Mouse (Mus musculus) liver, postnatal 0 days (tissue): ENCODE measurements around the gene Oxsm. TPM values are rescaled to one million over a fixed set of nuclear protein-coding genes. Genes with fewer than 3 reads are reported as not detected.

Experiments
- ATAC-seq: fragments of 200-750 bp; cut with Nextera tagmentation; 2 replicates; pipeline ENCODE4 v1.8.0; 2017; ENCODE audit warnings: mild to moderate bottlenecking, moderate library complexity
- DNase-seq: peaks from one replicate; pipeline ENCODE4 v3.0.0-alpha.2; 2016
- H3K27ac ChIP-seq: fragments of 300-500 bp; sonication (generic); 2 replicates; pipeline ENCODE4 v1.5.1; 2014; ENCODE audit warnings: antibody characterized with exemption, moderate library complexity, mild to moderate bottlenecking, low read depth
- H3K27me3 ChIP-seq: fragments of 300-500 bp; sonication (generic); 2 replicates; pipeline ENCODE4 v1.6.1; 2014; ENCODE audit warnings: low read length, control low read depth, mixed read lengths; ENCODE audit not compliant: insufficient read depth
- H3K36me3 ChIP-seq: fragments of 300-500 bp; sonication (generic); replicated peaks from 2 replicates; pipeline ENCODE4 v1.6.1; 2014; ENCODE audit warnings: mild to moderate bottlenecking, control low read depth, low read length, moderate library complexity, mixed read lengths; ENCODE audit not compliant: insufficient read depth
- H3K4me1 ChIP-seq: fragments of 300-500 bp; sonication (generic); 2 replicates; pipeline ENCODE4 v1.6.1; 2014; ENCODE audit warnings: antibody characterized with exemption, mild to moderate bottlenecking, control low read depth; ENCODE audit not compliant: insufficient read depth
- H3K4me2 ChIP-seq: fragments of 300-500 bp; sonication (generic); 2 replicates; pipeline ENCODE4 v1.6.1; 2014; ENCODE audit warnings: low read depth, mild to moderate bottlenecking, low read length, moderate library complexity, mixed read lengths
- H3K4me3 ChIP-seq: fragments of 300-500 bp; sonication (generic); 2 replicates; pipeline ENCODE4 v1.5.1; 2014; ENCODE audit warnings: low read depth, low read length
- H3K9ac ChIP-seq: fragments of 300-500 bp; sonication (generic); replicated peaks from 2 replicates; pipeline ENCODE4 v1.6.1; 2014; ENCODE audit warnings: mild to moderate bottlenecking, moderate library complexity
- H3K9me3 ChIP-seq: fragments of 300-500 bp; sonication (generic); 2 replicates; pipeline ENCODE4 v1.6.1; 2016; ENCODE audit warnings: mild to moderate bottlenecking, control low read depth, low read length, mixed read lengths
- CTCF ChIP-seq: sonication (generic); IDR thresholded peaks from 2 replicates; pipeline ENCODE4 v1.5.1; 2016; ENCODE audit warnings: antibody characterized with exemption, low read depth
- EP300 ChIP-seq: IDR thresholded peaks from 2 replicates; pipeline ENCODE4 v1.6.1; 2016; ENCODE audit warnings: antibody characterized with exemption, low read depth, mild to moderate bottlenecking
- WGBS: fragments of 180-500 bp; shearing (Covaris S2); extraction: QIAGEN DNeasy Blood & Tissue Kit; methylation state at CpG from one replicate; pipeline ENCODE4 v1.1.7; 2014; ENCODE audit not compliant: insufficient replicate concordance; 5-methylcytosine and 5-hydroxymethylcytosine counted together
- polyA plus RNA-seq: library from polyadenylated mRNA; unstranded; fragments of >200 nt; fragmentation: Nextera tagmentation; extraction: Ambion mirVana; gene quantifications from 2 replicates; pipeline ENCODE4 v1.2.1, GENCODE M21; 2015

Oxsm gene
- polyA plus RNA-seq = 2.9 and 3.2 TPM in 2 replicates

DNA sequence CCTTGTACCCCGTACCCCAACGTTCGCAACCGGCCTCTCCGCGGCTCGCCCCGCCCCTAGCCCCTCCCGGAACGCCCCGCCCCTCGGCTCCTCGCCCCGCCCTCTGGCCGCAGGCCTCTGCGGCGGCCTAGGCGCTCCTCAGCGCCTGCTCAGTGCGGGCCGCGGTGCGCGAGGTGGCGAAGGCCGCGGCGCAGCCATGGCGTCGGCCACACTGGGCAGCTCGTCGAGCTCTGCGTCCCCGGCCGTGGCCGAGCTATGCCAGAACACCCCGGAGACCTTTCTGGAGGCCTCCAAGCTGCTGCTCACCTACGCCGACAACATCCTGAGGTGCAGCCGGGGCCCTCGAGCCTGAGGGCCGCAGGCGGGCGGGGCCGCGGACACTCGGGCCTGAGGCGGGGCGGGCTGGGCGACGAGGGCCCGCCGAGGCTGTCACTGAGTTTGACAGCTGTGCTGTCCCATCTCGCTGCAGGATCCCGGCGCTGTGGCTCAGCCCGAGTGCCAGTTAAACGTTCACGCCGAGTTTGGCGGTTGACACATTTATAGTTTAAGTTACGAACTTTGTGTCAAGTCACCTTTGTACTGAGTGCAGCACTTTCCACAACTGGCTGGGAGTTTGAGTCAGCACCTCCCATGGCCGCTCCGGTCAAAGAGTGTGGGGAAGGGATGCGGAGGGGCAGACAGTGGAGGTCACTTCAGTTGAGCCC is at the start of gene Oxsm, which contains the start of gene Ngly1:
Oxsm (minus strand) TSS at position 638 of the 704 bp plus-strand sequence.
Ngly1 (plus strand) TSS at position 110 of the 704 bp plus-strand sequence.
- no peaks in the 10 kb centered on the region for H3K27me3 ChIP-seq
- DNase-seq (peak; percentile 94), ATAC-seq (peak; percentile 99)
- H3K4me3 ChIP-seq = peak within 1 kb of the TSS; percentile 67
- TF ChIP-seq CTCF (no peak), EP300 (no peak)
- H3K9ac ChIP-seq = peak within 1 kb of the TSS; percentile 89
- H3K36me3 ChIP-seq = no peaks in the 10 kb centered on the region
- H3K4me2 ChIP-seq = peak within 1 kb of the TSS; percentile 75
- H3K9me3 ChIP-seq = no peaks in the 10 kb centered on the region
- H3K27ac ChIP-seq = peak within 1 kb of the TSS; percentile 95
- WGBS = under 1% methylated on average over 62 of the region's 65 CpGs
- H3K4me1 ChIP-seq = peaks cover 38% of the 10 kb centered on the region

- WGBS = 71% methylated on average over 2 of the region's 2 CpGs
- H3K4me1 ChIP-seq = no peaks in the 10 kb centered on the region
- no peak overlapping the region for H3K4me2 ChIP-seq
- H3K27ac ChIP-seq = no peak overlapping the region
- peaks cover 27% of the 10 kb centered on the region; the same call in 1 of the 2 replicates for H3K36me3 ChIP-seq
- TF ChIP-seq CTCF (no peak), EP300 (no peak)
- no peaks in the 10 kb centered on the region for H3K27me3 ChIP-seq
- no peaks in the 10 kb centered on the region for H3K9me3 ChIP-seq
- ATAC-seq (no peak), DNase-seq (no peak)
- H3K4me3 ChIP-seq = no peak overlapping the region
- no peak overlapping the region for H3K9ac ChIP-seq
Observed at GRCm38 (mm10) chr14:16296816-16297468, 47.3 kb upstream of the Oxsm start.

DNA sequence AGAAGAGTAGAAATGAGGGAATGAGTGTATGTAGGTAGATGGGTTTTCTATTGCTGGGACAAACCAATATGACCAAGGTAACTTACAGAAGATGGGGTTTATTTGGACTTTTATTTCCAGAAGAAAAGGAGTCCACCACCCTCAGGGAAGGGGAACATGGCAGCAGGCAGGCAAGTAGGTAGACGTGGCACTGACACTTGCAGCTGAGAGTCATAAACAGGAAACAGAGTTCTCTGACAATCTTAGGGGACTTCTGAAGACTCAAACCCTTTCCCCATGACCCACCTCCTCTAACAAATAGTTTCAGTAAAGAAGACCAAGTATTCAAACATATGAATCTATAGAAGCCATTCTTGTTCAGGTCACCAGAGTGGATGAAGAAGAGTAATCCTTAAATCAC is 44.3 kb upstream of the Oxsm start:
- ATAC-seq (no peak), DNase-seq (no peak)
- Histone ChIP-seq H3K27me3 (no peaks in the 10 kb centered on the region), H3K36me3 (peaks cover 22% of the 10 kb centered on the region), H3K9ac (no peak overlapping the region), H3K27ac (no peak overlapping the region), H3K4me3 (no peak overlapping the region), H3K4me1 (no peaks in the 10 kb centered on the region), H3K9me3 (no peaks in the 10 kb centered on the region), H3K4me2 (no peak overlapping the region)
- 80% methylated on average over 1 of the region's 1 CpGs for WGBS
- no peak for TF ChIP-seq CTCF
- TF ChIP-seq EP300 = no peak

GRCm38 (mm10) chr14:16293015-16293414 is 43.4 kb upstream of the Oxsm start:
- no peak overlapping the region for H3K4me3 ChIP-seq
- ATAC-seq = no peak
- H3K27me3 ChIP-seq = no peaks in the 10 kb centered on the region
- H3K9me3 ChIP-seq = no peaks in the 10 kb centered on the region
- no peak overlapping the region for H3K27ac ChIP-seq
- no peak for TF ChIP-seq CTCF
- no peak for TF ChIP-seq EP300
- no peaks in the 10 kb centered on the region for H3K4me1 ChIP-seq
- no peak for DNase-seq
- no peak overlapping the region for H3K9ac ChIP-seq
- H3K36me3 ChIP-seq = peaks cover 22% of the 10 kb centered on the region
- no peak overlapping the region for H3K4me2 ChIP-seq

DNA sequence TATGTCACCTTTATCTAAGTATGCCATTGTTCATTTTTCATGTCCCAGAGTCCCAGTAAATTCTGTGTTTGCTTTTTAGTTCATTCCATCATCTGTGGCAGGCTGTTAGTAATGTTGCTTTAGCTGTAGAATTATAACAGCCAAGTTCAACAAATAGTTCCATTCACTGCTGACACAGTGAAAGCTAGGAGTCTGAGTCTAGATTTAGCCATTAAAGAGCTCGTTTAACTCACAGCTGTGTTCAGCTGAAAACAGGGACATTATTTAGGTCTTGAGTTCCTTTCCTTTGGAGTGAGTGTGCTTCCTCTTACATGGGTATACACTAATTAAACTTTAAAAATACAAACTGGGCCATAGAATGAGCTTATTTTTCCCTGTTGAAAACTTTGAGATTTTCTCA is 42.8 kb upstream of the Oxsm start:
- Histone ChIP-seq H3K27me3 (no peaks in the 10 kb centered on the region), H3K4me2 (no peak overlapping the region), H3K36me3 (peaks cover 22% of the 10 kb centered on the region), H3K9ac (no peak overlapping the region), H3K9me3 (no peaks in the 10 kb centered on the region), H3K27ac (no peak overlapping the region), H3K4me3 (no peak overlapping the region), H3K4me1 (no peaks in the 10 kb centered on the region)
- WGBS = 53% methylated on average over 1 of the region's 1 CpGs
- TF ChIP-seq EP300 = no peak
- TF ChIP-seq CTCF = no peak
- DNase-seq = no peak
- ATAC-seq = no peak

DNA sequence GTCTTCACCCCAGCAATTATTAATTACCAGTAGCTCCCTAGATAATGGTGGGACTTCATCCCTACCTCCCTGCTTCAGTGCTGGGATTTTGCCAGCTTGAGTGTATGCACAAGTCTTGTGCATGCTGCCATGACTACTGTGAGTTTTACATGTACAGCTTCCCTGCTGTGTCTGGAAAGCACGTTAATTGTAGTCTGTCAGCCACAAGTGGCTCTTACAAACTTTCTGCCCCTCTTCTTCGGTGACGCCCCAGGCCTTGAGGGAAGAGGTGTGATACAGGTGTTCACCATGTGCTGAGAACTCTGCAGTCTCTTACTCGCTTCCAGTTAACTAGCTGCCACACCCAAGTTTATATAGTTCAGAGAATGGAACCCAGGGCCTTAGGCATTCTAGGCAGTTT is 34.4 kb upstream of the Oxsm start:
- DNase-seq = no peak
- no peak for ATAC-seq
- Histone ChIP-seq H3K9me3 (no peaks in the 10 kb centered on the region), H3K4me2 (no peak overlapping the region), H3K27ac (no peak overlapping the region), H3K9ac (no peak overlapping the region), H3K27me3 (no peaks in the 10 kb centered on the region), H3K36me3 (peaks cover 16% of the 10 kb centered on the region), H3K4me1 (no peaks in the 10 kb centered on the region), H3K4me3 (no peak overlapping the region)
- no peak for TF ChIP-seq CTCF
- no peak for TF ChIP-seq EP300
- WGBS = 91% methylated on average over 4 of the region's 4 CpGs
